Mouse (Mus musculus) macrophage (primary cell): Measurements from ENCODE around the gene Pabpn1l. TPM values are rescaled to one million over a fixed set of nuclear protein-coding genes. Genes with fewer than 3 reads are reported as not detected.

Experiments used
- H3K27ac ChIP-seq: fragments of 350-480 bp; formaldehyde crosslinking; 2 replicates; pipeline ENCODE4 v1.9.0; 2021
- H3K36me3 ChIP-seq: fragments of 350-480 bp; formaldehyde crosslinking; 2 replicates; pipeline ENCODE4 v1.9.0; 2021; ENCODE audit errors: inconsistent target
- H3K4me3 ChIP-seq: fragments of 350-480 bp; formaldehyde crosslinking; 2 replicates; pipeline ENCODE4 v1.9.0; 2021; ENCODE audit errors: inconsistent target
- H3K79me2 ChIP-seq: fragments of 350-480 bp; formaldehyde crosslinking; 2 replicates; pipeline ENCODE4 v1.9.0; 2021; ENCODE audit errors: inconsistent target
- WGBS: methylation state at CpG from one replicate; pipeline ENCODE4 v1.1.7; 2026; ENCODE audit warnings: inconsistent platforms; ENCODE audit not compliant: missing documents; 5-methylcytosine and 5-hydroxymethylcytosine counted together
- polyA plus RNA-seq: library from polyadenylated mRNA; stranded (reverse); fragments of 250-400 nt; gene quantifications from 3 replicates; pipeline ENCODE4 v1.2.4, GENCODE M21; 2018; ENCODE audit warnings: inconsistent platforms

Gene Pabpn1l
- polyA plus RNA-seq, 1 experiment from 2014 or later = not detected

GRCm38 (mm10) chr8:122617947-122618546 is 4.5 kb downstream of the Pabpn1l start:
- no peak overlapping the region for H3K4me3 ChIP-seq
- H3K36me3 ChIP-seq = peaks cover 22% of the 10 kb centered on the region
- peaks cover 7% of the 10 kb centered on the region; the same call in 1 of the 2 replicates for H3K79me2 ChIP-seq
- WGBS = 71% methylated on average over 5 of the region's 7 CpGs
- no peak overlapping the region for H3K27ac ChIP-seq

GRCm38 (mm10) chr8:122616181-122616905 is 6.2 kb downstream of the Pabpn1l start:
- peaks cover 22% of the 10 kb centered on the region for H3K36me3 ChIP-seq

GRCm38 (mm10) chr8:122611295-122612133 is 11.0 kb downstream of the Pabpn1l start, which contains the start of the genes Galns and Trappc2l:
Gene Galns (minus strand): TSS chr8:122611463.
Gene Trappc2l (plus strand): TSS chr8:122611640.
- H3K4me3 ChIP-seq = peak within 1 kb of the TSS; percentile 73
- WGBS = under 1% methylated on average over 56 of the region's 57 CpGs
- peaks cover 52% of the 10 kb centered on the region for H3K79me2 ChIP-seq
- peaks cover 22% of the 10 kb centered on the region for H3K36me3 ChIP-seq
- H3K27ac ChIP-seq = peak within 1 kb of the TSS; percentile 66

More at GRCm38 (mm10) chr8:122616181-122616905, 6.2 kb downstream of the Pabpn1l start:
- WGBS = 80% methylated on average over 9 of the region's 9 CpGs
- Histone ChIP-seq H3K79me2 (peaks cover 17% of the 10 kb centered on the region), H3K4me3 (no peak overlapping the region), H3K27ac (no peak overlapping the region)

DNA sequence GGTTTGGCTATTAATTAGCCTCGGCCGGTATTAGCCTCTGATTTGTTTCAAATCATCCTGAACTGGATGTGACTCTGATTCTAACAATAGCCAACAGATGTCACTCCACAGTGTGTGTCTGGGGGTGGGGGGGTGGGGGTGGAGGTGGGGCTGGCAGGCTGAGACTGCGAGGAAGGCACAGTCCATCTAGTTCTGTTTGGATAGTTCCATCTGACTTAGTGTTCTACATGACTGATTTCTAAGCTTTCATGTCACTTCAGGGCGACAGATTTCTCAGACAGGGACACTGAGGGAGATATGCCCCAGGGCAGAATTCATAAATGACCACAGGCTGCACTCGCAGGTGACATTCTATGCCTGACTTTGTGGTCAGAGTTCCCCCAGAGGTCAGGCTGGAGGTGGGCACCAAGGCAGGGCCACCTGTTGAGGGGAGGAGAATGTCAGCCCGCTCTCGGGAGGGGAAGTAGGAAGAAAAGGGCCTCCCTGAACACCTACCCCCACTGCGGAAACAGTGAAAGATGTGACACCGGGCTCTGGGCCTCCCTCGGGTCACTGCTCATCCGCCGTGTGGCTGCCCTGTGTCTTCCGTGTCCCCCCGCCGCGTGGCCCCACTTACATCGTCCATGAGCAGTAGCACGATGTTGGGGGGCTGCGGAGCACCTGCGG is 11.8 kb downstream of the Pabpn1l start:
- Histone ChIP-seq H3K4me3 (peak overlapping the region; percentile 73), H3K79me2 (peaks cover 52% of the 10 kb centered on the region), H3K36me3 (peaks cover 20% of the 10 kb centered on the region), H3K27ac (peak overlapping the region; percentile 66)
- 6% methylated on average over 20 of the region's 20 CpGs for WGBS

GRCm38 (mm10) chr8:122610209-122610608 is 12.3 kb downstream of the Pabpn1l start:
- peak overlapping the region; percentile 73; the same call in 1 of the 2 replicates for H3K4me3 ChIP-seq
- WGBS = 71% methylated on average over 4 of the region's 4 CpGs
- H3K27ac ChIP-seq = no peak overlapping the region
- peaks cover 14% of the 10 kb centered on the region for H3K36me3 ChIP-seq
- H3K79me2 ChIP-seq = peaks cover 52% of the 10 kb centered on the region

DNA sequence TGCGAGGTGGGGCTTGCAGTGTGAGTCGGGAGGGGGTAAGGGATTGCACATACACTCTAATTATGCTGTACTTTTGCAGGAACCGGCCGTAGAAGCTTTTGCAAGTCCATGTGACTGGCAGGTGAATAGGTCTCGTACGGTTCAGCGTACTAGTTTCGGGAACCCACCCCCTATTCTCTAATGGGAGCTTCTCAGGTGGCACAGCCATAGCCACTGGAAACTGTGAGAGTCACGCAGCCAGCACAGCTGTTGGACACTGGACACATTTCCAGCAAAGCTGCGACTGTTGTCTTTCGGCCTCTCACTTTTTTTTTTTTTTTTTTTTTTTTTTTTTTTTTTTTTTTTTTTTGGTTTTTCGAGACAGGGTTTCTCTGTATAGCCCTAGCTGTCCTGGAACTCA is 15.7 kb downstream of the Pabpn1l start:
- WGBS = 88% methylated on average over 9 of the region's 12 CpGs
- Histone ChIP-seq H3K27ac (no peak overlapping the region), H3K79me2 (peaks cover 35% of the 10 kb centered on the region), H3K4me3 (no peak overlapping the region), H3K36me3 (peaks cover 16% of the 10 kb centered on the region; the same call in 1 of the 2 replicates)

DNA sequence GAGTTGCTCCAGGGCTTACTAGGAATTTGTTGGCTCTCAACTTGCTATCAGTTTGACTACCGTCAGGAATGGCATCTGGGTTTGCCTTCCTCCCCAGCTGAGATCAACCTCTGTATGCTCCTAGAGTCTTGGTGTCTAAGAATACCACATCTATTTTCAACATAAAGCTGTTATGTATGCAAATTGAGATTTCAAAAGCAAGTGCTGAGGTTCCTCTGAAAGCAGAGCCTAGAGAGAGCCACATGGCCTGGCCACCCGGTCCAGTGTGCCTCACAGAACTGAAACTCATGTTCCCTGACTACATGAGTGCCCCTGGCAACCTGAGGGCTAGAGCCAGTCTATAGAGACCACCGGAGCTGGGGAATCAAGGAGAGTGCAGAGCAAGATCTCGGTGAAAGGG is 17.2 kb downstream of the Pabpn1l start:
- Histone ChIP-seq H3K36me3 (peaks cover 27% of the 10 kb centered on the region; the same call in 1 of the 2 replicates), H3K27ac (peak overlapping the region; percentile 62), H3K4me3 (no peak overlapping the region), H3K79me2 (peaks cover 28% of the 10 kb centered on the region)
- WGBS = 45% methylated on average over 4 of the region's 4 CpGs

- no peak overlapping the region for H3K4me3 ChIP-seq
- peaks cover 34% of the 10 kb centered on the region; the same call in 1 of the 2 replicates for H3K36me3 ChIP-seq
- H3K27ac ChIP-seq = peak overlapping the region; percentile 62
- peaks cover 21% of the 10 kb centered on the region for H3K79me2 ChIP-seq
- WGBS = 27% methylated on average over 1 of the region's 1 CpGs
These were observed 17.9 kb downstream of the Pabpn1l start for GRCm38 (mm10) chr8:122604640-122605039.

DNA sequence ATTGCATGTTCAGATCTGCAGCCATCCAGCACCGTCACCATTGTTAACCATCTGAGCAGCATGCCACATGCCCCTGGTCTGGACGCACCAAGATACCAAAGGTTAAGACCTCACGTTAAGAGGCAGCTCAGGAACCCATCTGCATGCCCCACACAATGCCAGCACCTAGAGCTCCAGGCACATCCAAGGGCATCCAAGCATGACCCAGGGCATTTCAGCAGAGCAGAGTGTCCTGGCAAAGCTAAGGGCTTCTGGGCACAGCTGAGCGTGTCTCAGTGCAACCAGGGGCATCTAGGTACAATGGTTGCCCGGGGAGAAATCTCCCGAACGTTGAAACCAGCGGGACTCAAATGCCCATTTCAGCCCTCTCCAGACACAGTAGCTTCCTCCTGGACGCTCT is 21.9 kb downstream of the Pabpn1l start:
- over 99% methylated on average over 9 of the region's 9 CpGs for WGBS
- Histone ChIP-seq H3K79me2 (no peaks in the 10 kb centered on the region; the same call in 1 of the 2 replicates), H3K27ac (no peak overlapping the region), H3K36me3 (peaks cover 54% of the 10 kb centered on the region), H3K4me3 (no peak overlapping the region)

DNA sequence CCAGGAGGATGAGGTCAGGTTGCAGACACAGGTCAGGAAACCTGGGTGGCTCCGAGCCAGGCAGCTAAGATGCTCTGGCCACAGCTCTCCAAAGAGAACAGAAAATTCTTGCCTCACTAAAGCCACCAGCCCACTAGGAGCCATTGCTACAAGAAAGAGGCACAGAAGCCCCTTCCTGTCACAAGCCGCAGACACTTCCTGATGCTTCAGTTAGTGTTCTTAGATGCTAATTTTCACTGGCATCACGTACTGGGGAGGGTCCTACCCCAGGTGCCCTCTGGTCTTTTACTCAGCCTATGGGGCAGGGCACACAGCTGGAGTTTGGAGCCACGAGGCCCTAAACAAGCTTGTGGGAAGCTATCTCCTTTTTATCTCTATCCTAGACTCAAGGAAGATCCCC is 26.5 kb downstream of the Pabpn1l start:
- 37% methylated on average over 4 of the region's 4 CpGs for WGBS
- H3K27ac ChIP-seq = no peak overlapping the region
- no peaks in the 10 kb centered on the region for H3K79me2 ChIP-seq
- H3K36me3 ChIP-seq = peaks cover 54% of the 10 kb centered on the region
- H3K4me3 ChIP-seq = no peak overlapping the region

GRCm38 (mm10) chr8:122593783-122594507 is 28.6 kb downstream of the Pabpn1l start:
- H3K4me3 ChIP-seq = no peak overlapping the region

GRCm38 (mm10) chr8:122593240-122593639 is 29.3 kb downstream of the Pabpn1l start:
- Histone ChIP-seq H3K79me2 (no peaks in the 10 kb centered on the region), H3K4me3 (no peak overlapping the region), H3K27ac (no peak overlapping the region), H3K36me3 (peaks cover 26% of the 10 kb centered on the region)
- 39% methylated on average over 12 of the region's 12 CpGs for WGBS

More at GRCm38 (mm10) chr8:122593783-122594507, 28.6 kb downstream of the Pabpn1l start:
- Histone ChIP-seq H3K27ac (no peak overlapping the region), H3K79me2 (no peaks in the 10 kb centered on the region), H3K36me3 (peaks cover 33% of the 10 kb centered on the region)
- WGBS = 90% methylated on average over 17 of the region's 19 CpGs

DNA sequence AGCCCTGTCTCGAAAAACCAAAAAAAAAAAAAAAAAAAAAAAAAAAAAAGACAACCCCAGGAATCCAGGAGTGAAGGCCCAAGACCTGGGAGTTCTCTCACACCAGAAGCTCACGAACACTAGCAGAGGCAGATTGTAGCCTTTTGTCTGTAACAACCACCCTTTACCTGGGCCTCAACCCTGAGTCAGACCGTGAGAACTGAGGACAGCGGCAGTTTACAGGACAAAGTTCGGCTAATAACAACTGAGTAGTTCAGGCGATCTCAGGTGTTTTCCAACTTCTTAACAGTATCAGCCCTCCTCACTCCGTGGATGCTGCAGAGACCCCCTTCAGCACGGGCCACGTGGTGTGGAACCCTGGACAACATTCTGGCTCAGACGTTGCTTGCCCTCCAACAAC is 35.8 kb downstream of the Pabpn1l start:
- Histone ChIP-seq H3K4me3 (no peak overlapping the region), H3K79me2 (no peaks in the 10 kb centered on the region), H3K36me3 (no peaks in the 10 kb centered on the region), H3K27ac (no peak overlapping the region)
- 95% methylated on average over 8 of the region's 10 CpGs for WGBS
